Mouse (Mus musculus) left cerebral cortex, adult 11 months (tissue): ENCODE data around the gene Txnl4b.

Source experiments
- DNase-seq: peaks from one replicate; pipeline ENCODE4 v3.0.0; 2022; ENCODE audit warnings: low spot score

The Txnl4b gene

GRCm38 (mm10) chr8:109595854-109596253 lies 30.2 kb downstream of the Txnl4b start:
- no peak for DNase-seq

GRCm38 (mm10) chr8:109606725-109607124 lies 41.0 kb downstream of the Txnl4b start:
- DNase-seq = no peak

- DNase-seq = no peak
Measured at GRCm38 (mm10) chr8:109607650-109608049, 42.0 kb downstream of the Txnl4b start.

- DNase-seq = peak; percentile 96
Measured at GRCm38 (mm10) chr8:109608271-109609152, 42.8 kb downstream of the Txnl4b start, which contains the start of gene Dhodh. Gene Dhodh (minus strand): TSS chr8:109608673.

GRCm38 (mm10) chr8:109609153-109609502 lies 43.4 kb downstream of the Txnl4b start:
- no peak for DNase-seq

- DNase-seq = no peak
Measured at GRCm38 (mm10) chr8:109614243-109615210, 48.8 kb downstream of the Txnl4b start, which contains the start of gene Pkd1l3. Gene Pkd1l3 (plus strand): TSS chr8:109614517.

- no peak for DNase-seq
Measured at GRCm38 (mm10) chr8:109615569-109615968, 49.9 kb downstream of the Txnl4b start.
